Mouse (Mus musculus) ES-Bruce4 (cell line): ENCODE data around the gene Iqschfp. TPM values are rescaled to one million over a fixed set of nuclear protein-coding genes. Genes with fewer than 3 reads are reported as not detected.

Experiments used
- H3K27ac ChIP-seq: 2 replicates; pipeline ENCODE4 v1.5.1; 2012; ENCODE audit warnings: low read length, inconsistent platforms; ENCODE audit not compliant: insufficient read depth
- H3K27me3 ChIP-seq: 2 replicates; pipeline ENCODE4 v1.6.1; 2012; ENCODE audit warnings: mild to moderate bottlenecking, low read length, inconsistent platforms; ENCODE audit not compliant: control insufficient read depth, poor library complexity, insufficient read depth, severe bottlenecking
- H3K36me3 ChIP-seq: 2 replicates; pipeline ENCODE4 v1.6.1; 2012; ENCODE audit warnings: inconsistent platforms, mild to moderate bottlenecking, low read length, moderate library complexity; ENCODE audit not compliant: control insufficient read depth, poor library complexity, insufficient read depth, severe bottlenecking
- H3K4me1 ChIP-seq: one replicate; pipeline ENCODE4 v1.8.1; 2011; ENCODE audit warnings: low read length; ENCODE audit not compliant: control insufficient read depth, insufficient read depth
- H3K4me3 ChIP-seq: 2 replicates; pipeline ENCODE4 v1.5.1; 2011; ENCODE audit warnings: low read depth, mild to moderate bottlenecking, low read length
- H3K9ac ChIP-seq: 2 replicates; pipeline ENCODE4 v1.6.1; 2012; ENCODE audit warnings: low read depth, mild to moderate bottlenecking, inconsistent platforms; ENCODE audit not compliant: poor library complexity, severe bottlenecking
- H3K9me3 ChIP-seq: replicated peaks from 2 replicates; pipeline ENCODE4 v1.6.1; 2012; ENCODE audit warnings: mild to moderate bottlenecking, low read length, inconsistent platforms; ENCODE audit not compliant: control insufficient read depth, poor library complexity, insufficient read depth, severe bottlenecking
- CTCF ChIP-seq: IDR thresholded peaks from one replicate; pipeline ENCODE4 v1.8.1; 2011; ENCODE audit warnings: low read depth, low read length
- EP300 ChIP-seq: IDR thresholded peaks from 2 replicates; pipeline ENCODE4 v1.6.1; 2011; ENCODE audit warnings: low read depth, low read length; ENCODE audit not compliant: insufficient read depth
- POLR2A ChIP-seq: IDR thresholded peaks from one replicate; pipeline ENCODE4 v1.8.1; 2011; ENCODE audit warnings: low read length; ENCODE audit not compliant: insufficient read depth
- polyA plus RNA-seq: library from polyadenylated mRNA; stranded (reverse); fragments of >200 nt; gene quantifications from 2 replicates; pipeline ENCODE4 v1.2.4, GENCODE M21; 2011; ENCODE audit warnings: low read depth; ENCODE audit not compliant: missing spikeins, insufficient read depth, insufficient read length

Gene Iqschfp
- polyA plus RNA-seq, 1 experiment: not detected

- Histone ChIP-seq H3K9me3 (no peaks in the 10 kb centered on the region), H3K27me3 (no peaks in the 10 kb centered on the region; the same call in 1 of the 2 replicates), H3K36me3 (no peaks in the 10 kb centered on the region), H3K4me3 (no peak overlapping the region), H3K27ac (no peak overlapping the region), H3K4me1 (no peaks in the 10 kb centered on the region), H3K9ac (no peak overlapping the region)
- TF ChIP-seq CTCF: no peak
- no peak for TF ChIP-seq EP300
- TF ChIP-seq POLR2A: no peak
Measured at GRCm38 (mm10) chr3:67960727-67961126, 68.7 kb downstream of the Iqschfp start.

GRCm38 (mm10) chr3:67961934-67962639 is 70.1 kb downstream of the Iqschfp start:
- no peaks in the 10 kb centered on the region for H3K9me3 ChIP-seq
- no peaks in the 10 kb centered on the region; the same call in 1 of the 2 replicates for H3K27me3 ChIP-seq
- TF ChIP-seq POLR2A: no peak
- no peak for TF ChIP-seq EP300
- no peak for TF ChIP-seq CTCF

GRCm38 (mm10) chr3:67974340-67974998 is 82.4 kb downstream of the Iqschfp start:
- no peaks in the 10 kb centered on the region for H3K36me3 ChIP-seq
- no peak overlapping the region for H3K9ac ChIP-seq
- no peak overlapping the region for H3K4me3 ChIP-seq
- peaks cover 10% of the 10 kb centered on the region for H3K9me3 ChIP-seq
- H3K27me3 ChIP-seq: no peaks in the 10 kb centered on the region
- TF ChIP-seq EP300 (no peak), CTCF (no peak), POLR2A (no peak)
- H3K27ac ChIP-seq: no peak overlapping the region
- no peaks in the 10 kb centered on the region for H3K4me1 ChIP-seq

More at GRCm38 (mm10) chr3:67961934-67962639, 70.1 kb downstream of the Iqschfp start:
- H3K27ac ChIP-seq: no peak overlapping the region
- H3K36me3 ChIP-seq: no peaks in the 10 kb centered on the region
- H3K9ac ChIP-seq: no peak overlapping the region
- H3K4me1 ChIP-seq: no peaks in the 10 kb centered on the region
- no peak overlapping the region for H3K4me3 ChIP-seq

- no peaks in the 10 kb centered on the region for H3K4me1 ChIP-seq
- no peaks in the 10 kb centered on the region for H3K9me3 ChIP-seq
- H3K4me3 ChIP-seq: no peak overlapping the region
- no peak overlapping the region for H3K27ac ChIP-seq
- no peak overlapping the region for H3K9ac ChIP-seq
- no peaks in the 10 kb centered on the region for H3K27me3 ChIP-seq
- no peaks in the 10 kb centered on the region for H3K36me3 ChIP-seq
- TF ChIP-seq CTCF (no peak), POLR2A (no peak), EP300 (no peak)
Measured at GRCm38 (mm10) chr3:67980006-67980405, 88.0 kb downstream of the Iqschfp start.

GRCm38 (mm10) chr3:67983329-67983728 is 91.3 kb downstream of the Iqschfp start:
- TF ChIP-seq POLR2A: no peak
- TF ChIP-seq EP300: no peak
- TF ChIP-seq CTCF: no peak

GRCm38 (mm10) chr3:68002415-68002814 is 110.4 kb downstream of the Iqschfp start:
- H3K27me3 ChIP-seq: no peaks in the 10 kb centered on the region
- H3K4me3 ChIP-seq: no peak overlapping the region
- no peaks in the 10 kb centered on the region for H3K9me3 ChIP-seq
- no peaks in the 10 kb centered on the region for H3K4me1 ChIP-seq
- no peak overlapping the region for H3K27ac ChIP-seq
- TF ChIP-seq POLR2A: no peak
- TF ChIP-seq EP300: no peak
- no peak for TF ChIP-seq CTCF
- no peak overlapping the region for H3K9ac ChIP-seq
- no peaks in the 10 kb centered on the region for H3K36me3 ChIP-seq

More at GRCm38 (mm10) chr3:67983329-67983728, 91.3 kb downstream of the Iqschfp start:
- no peaks in the 10 kb centered on the region for H3K36me3 ChIP-seq
- H3K27ac ChIP-seq: no peak overlapping the region
- H3K9ac ChIP-seq: no peak overlapping the region
- H3K4me3 ChIP-seq: no peak overlapping the region
- no peaks in the 10 kb centered on the region for H3K27me3 ChIP-seq
- no peaks in the 10 kb centered on the region for H3K4me1 ChIP-seq
- no peaks in the 10 kb centered on the region for H3K9me3 ChIP-seq
